Mouse (Mus musculus) myocyte (in vitro differentiated cells): ENCODE results near the gene Tmco4.

ENCODE experiments used
- CEBPB ChIP-seq: IDR thresholded peaks from 2 replicates; pipeline ENCODE4 v1.6.1; 2011; ENCODE audit warnings: mild to moderate bottlenecking, moderate library complexity; ENCODE audit not compliant: poor library complexity, insufficient read depth, severe bottlenecking
- E2F4 ChIP-seq: IDR thresholded peaks from one replicate; pipeline ENCODE4 v1.6.1; 2011; ENCODE audit warnings: mild to moderate bottlenecking, control low read depth, moderate library complexity; ENCODE audit not compliant: insufficient read depth
- MAX ChIP-seq: IDR thresholded peaks from one replicate; pipeline ENCODE4 v1.6.1; 2011; ENCODE audit warnings: low read depth, mild to moderate bottlenecking, control low read depth
- POLR2A ChIP-seq: IDR thresholded peaks from one replicate; pipeline ENCODE4 v1.6.1; 2011; ENCODE audit warnings: low read depth, mild to moderate bottlenecking, control low read depth, moderate library complexity; ENCODE audit not compliant: insufficient read length
- POLR2AphosphoS2 ChIP-seq: IDR thresholded peaks from one replicate; pipeline ENCODE4 v1.6.1; 2011; ENCODE audit warnings: low read depth, control low read depth; ENCODE audit not compliant: insufficient read length
- SRF ChIP-seq: IDR thresholded peaks from one replicate; pipeline ENCODE4 v1.6.1; 2011; ENCODE audit warnings: low read depth; ENCODE audit not compliant: control insufficient read depth, insufficient read length
- TCF3 ChIP-seq: IDR thresholded peaks from one replicate; pipeline ENCODE4 v1.6.1; 2011; ENCODE audit warnings: low read depth, control low read depth; ENCODE audit not compliant: insufficient read length
- USF1 ChIP-seq: IDR thresholded peaks from one replicate; pipeline ENCODE4 v1.6.1; 2011; ENCODE audit warnings: low read depth, mild to moderate bottlenecking, control low read depth, moderate library complexity

DNA sequence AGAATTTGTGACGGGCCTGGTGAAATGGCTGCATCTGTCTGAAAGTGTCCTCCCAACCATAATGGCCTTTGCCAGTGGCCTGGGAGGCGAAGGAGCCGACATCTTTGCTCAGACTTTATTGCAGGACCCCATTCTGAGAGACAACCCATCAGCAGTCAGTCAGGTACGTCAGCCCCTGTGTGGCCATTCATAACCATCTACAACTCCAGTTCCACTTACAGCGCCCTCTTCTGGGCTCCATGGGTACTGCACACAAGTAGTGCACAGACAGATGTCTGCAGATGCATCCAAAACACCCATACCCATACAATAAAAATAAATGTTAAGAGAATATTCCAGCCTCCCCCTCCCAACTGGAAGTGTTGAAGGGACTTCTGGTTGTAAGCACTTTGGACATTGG lies 23.7 kb downstream of the Tmco4 start:
- TF ChIP-seq POLR2AphosphoS2 (no peak), E2F4 (no peak), CEBPB (no peak), TCF3 (no peak), MAX (no peak), USF1 (no peak), SRF (no peak), POLR2A (no peak)
